Mouse (Mus musculus): ENCODE results near the gene Polr2h. TPM values are rescaled to one million over a fixed set of nuclear protein-coding genes. Genes with fewer than 3 reads are reported as not detected.
A peak's percentile ranks its signal among the peaks of the same experiment; 100 is the strongest.

Polr2h gene
- polyA plus RNA-seq, 1 experiment from 2014 or later = 125 TPM

DNA sequence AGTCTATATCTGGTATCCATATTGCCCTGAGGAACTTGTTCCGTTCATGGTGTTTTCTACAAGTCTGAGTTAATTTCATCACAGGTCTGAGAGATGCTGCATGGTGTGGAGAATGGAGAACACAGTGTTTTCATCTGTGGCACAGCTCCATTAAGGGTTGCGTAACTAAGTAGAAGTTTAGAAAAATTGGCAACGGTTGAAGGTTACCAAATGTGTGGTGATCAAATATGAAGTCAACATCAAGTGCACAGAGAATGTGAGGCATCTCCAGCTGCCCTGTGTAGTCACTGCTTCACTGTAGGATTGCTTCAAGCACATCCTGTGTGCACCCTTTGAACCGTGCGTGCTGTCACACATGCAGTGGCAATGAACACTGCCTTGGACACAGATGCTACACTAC lies 38.6 kb downstream of the Polr2h start:
- Histone ChIP-seq H3K27ac (ENCODE audit: low read depth) (no peak overlapping the region), H3K4me2 (ENCODE audit: low read length) (no peak overlapping the region), H3K36me3 (ENCODE audit: control insufficient read depth, insufficient read depth, low read length) (no peaks in the 10 kb centered on the region), H3K9me3 (ENCODE audit: control insufficient read depth, low read length) (no peaks in the 10 kb centered on the region), H3K4me1 (replicated peaks; ENCODE audit: control insufficient read depth, insufficient read depth, low read length) (no peaks in the 10 kb centered on the region), H3K27me3 (replicated peaks; ENCODE audit: control insufficient read depth, insufficient read depth, low read length) (no peaks in the 10 kb centered on the region), H3K9ac (ENCODE audit: low read length) (no peak overlapping the region), H3K4me3 (ENCODE audit: low read depth, low read length) (no peak overlapping the region)
- DNase-seq (ENCODE audit: low spot score) (no peak), ATAC-seq (replicated peaks; ENCODE audit: low FRiP score, low TSS enrichment, low read depth) (no peak)
- WGBS = 89% methylated on average over 5 of the region's 5 CpGs

DNA sequence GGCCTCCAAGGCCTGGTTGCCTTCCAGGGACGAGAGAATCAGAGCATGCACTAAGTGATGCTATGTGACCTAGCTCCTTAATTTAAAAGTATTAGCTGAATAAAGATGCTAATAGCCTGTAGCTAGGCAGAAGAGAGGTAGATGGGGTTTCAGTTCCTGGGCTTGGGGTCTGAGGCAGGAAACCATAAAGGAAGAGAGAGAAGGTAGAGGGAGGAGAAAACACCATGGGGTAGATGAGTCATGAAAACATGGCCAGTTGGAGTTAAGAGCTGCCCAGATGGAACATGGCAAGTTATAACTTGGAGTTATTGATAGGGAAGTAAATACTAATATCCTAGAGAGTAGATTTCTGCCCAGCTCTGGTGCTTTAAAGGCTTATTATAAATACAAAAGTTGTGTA lies 39.9 kb downstream of the Polr2h start:
- Histone ChIP-seq H3K9me3 (ENCODE audit: control insufficient read depth, low read length) (no peaks in the 10 kb centered on the region), H3K27me3 (replicated peaks; ENCODE audit: control insufficient read depth, insufficient read depth, low read length) (no peaks in the 10 kb centered on the region), H3K4me2 (ENCODE audit: low read length) (no peak overlapping the region), H3K36me3 (ENCODE audit: control insufficient read depth, insufficient read depth, low read length) (no peaks in the 10 kb centered on the region), H3K4me3 (ENCODE audit: low read depth, low read length) (no peak overlapping the region), H3K27ac (ENCODE audit: low read depth) (no peak overlapping the region), H3K9ac (ENCODE audit: low read length) (no peak overlapping the region), H3K4me1 (replicated peaks; ENCODE audit: control insufficient read depth, insufficient read depth, low read length) (no peaks in the 10 kb centered on the region)
- DNase-seq (ENCODE audit: low spot score) (no peak), ATAC-seq (replicated peaks; ENCODE audit: low FRiP score, low TSS enrichment, low read depth) (no peak)
- 73% methylated on average over 1 of the region's 1 CpGs for WGBS

DNA sequence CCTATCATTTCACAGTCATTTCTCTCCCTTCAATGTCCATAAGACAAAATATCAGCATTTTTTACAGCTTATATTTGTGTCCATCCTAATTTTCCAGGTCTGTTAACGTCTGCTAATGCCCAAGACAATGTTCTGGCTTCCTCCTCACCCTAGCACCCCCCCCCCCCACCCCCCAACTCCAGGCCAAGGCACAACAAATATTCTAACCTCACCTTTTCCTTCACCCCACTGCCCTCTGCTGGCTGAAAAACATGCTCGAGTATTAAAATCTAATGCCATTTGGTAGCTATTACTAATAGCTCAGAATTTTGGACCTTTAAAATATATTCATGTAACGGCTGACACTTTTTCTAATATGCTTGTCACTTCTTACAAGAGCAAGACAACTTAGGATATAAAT lies 44.2 kb downstream of the Polr2h start:
- H3K4me1 ChIP-seq (replicated peaks; ENCODE audit: control insufficient read depth, insufficient read depth, low read length) = no peaks in the 10 kb centered on the region
- no peak overlapping the region for H3K27ac ChIP-seq (ENCODE audit: low read depth)
- no peak overlapping the region for H3K4me3 ChIP-seq (ENCODE audit: low read depth, low read length)
- no peak for ATAC-seq (replicated peaks; ENCODE audit: low FRiP score, low TSS enrichment, low read depth)
- WGBS = 11% methylated on average over 3 of the region's 3 CpGs
- H3K4me2 ChIP-seq (ENCODE audit: low read length) = no peak overlapping the region
- no peaks in the 10 kb centered on the region for H3K9me3 ChIP-seq (ENCODE audit: control insufficient read depth, low read length)
- H3K27me3 ChIP-seq (replicated peaks; ENCODE audit: control insufficient read depth, insufficient read depth, low read length) = no peaks in the 10 kb centered on the region
- H3K9ac ChIP-seq (ENCODE audit: low read length) = no peak overlapping the region
- peak; percentile 69 for DNase-seq (ENCODE audit: low spot score)
- no peaks in the 10 kb centered on the region for H3K36me3 ChIP-seq (ENCODE audit: control insufficient read depth, insufficient read depth, low read length)

DNA sequence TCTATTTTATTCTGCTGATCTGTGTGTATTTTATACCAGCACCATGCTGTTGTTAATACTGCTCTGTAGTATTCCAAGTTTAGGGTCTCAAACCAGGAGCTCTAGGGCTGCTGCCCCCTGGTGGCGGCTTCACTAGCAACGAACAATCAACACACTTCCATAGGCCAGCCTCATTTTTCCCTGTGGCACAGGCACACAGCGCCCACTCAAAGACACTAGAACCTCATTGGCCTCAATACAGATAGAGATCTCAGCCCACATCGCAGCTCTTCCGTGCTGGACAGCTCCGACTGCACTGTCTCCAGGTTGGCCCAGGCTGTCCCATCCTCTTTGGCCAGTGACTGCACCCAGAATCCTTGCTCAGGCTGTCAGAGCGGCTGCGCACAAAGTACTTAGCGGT lies 47.8 kb downstream of the Polr2h start:
- ATAC-seq (replicated peaks; ENCODE audit: low FRiP score, low TSS enrichment, low read depth) = no peak
- Histone ChIP-seq H3K4me1 (replicated peaks; ENCODE audit: control insufficient read depth, insufficient read depth, low read length) (no peaks in the 10 kb centered on the region), H3K9ac (ENCODE audit: low read length) (no peak overlapping the region), H3K36me3 (ENCODE audit: control insufficient read depth, insufficient read depth, low read length) (no peaks in the 10 kb centered on the region), H3K27ac (ENCODE audit: low read depth) (no peak overlapping the region), H3K9me3 (ENCODE audit: control insufficient read depth, low read length) (no peaks in the 10 kb centered on the region), H3K4me3 (ENCODE audit: low read depth, low read length) (no peak overlapping the region), H3K4me2 (ENCODE audit: low read length) (no peak overlapping the region), H3K27me3 (replicated peaks; ENCODE audit: control insufficient read depth, insufficient read depth, low read length) (no peaks in the 10 kb centered on the region)
- WGBS = 47% methylated on average over 9 of the region's 9 CpGs
- peak; percentile 73 for DNase-seq (ENCODE audit: low spot score)

Other genes with a start within 250 kb of the Polr2h start
- 98.9 and 99.8 TPM in 2 replicates for gene Eif2b5, start 218.8 kb upstream of the Polr2h start, polyA plus RNA-seq (2014; fragmentation: Nextera tagmentation; extraction: Ambion mirVana)
- 24.6 and 26.1 TPM in 2 replicates for gene Dvl3, start 200.7 kb upstream of the Polr2h start, polyA plus RNA-seq (2014; fragmentation: Nextera tagmentation; extraction: Ambion mirVana)
- gene Ap2m1, start 182.2 kb upstream of the Polr2h start, polyA plus RNA-seq (2014; fragmentation: Nextera tagmentation; extraction: Ambion mirVana) = 630 and 682 TPM in 2 replicates
- gene Abcf3, start 169.1 kb upstream of the Polr2h start, polyA plus RNA-seq (2014; fragmentation: Nextera tagmentation; extraction: Ambion mirVana) = 47.9 and 55.5 TPM in 2 replicates
- 5.3 and 6.2 TPM in 2 replicates for gene Vwa5b2, start 128.2 kb upstream of the Polr2h start, polyA plus RNA-seq (2014; fragmentation: Nextera tagmentation; extraction: Ambion mirVana)
- 42.3 and 43.7 TPM in 2 replicates for gene Eef1akmt4, start 106.1 kb upstream of the Polr2h start, polyA plus RNA-seq (2014; fragmentation: Nextera tagmentation; extraction: Ambion mirVana)
- gene Gm49333, start 106.1 kb upstream of the Polr2h start, polyA plus RNA-seq (2014; fragmentation: Nextera tagmentation; extraction: Ambion mirVana) = not detected in 2 replicates
- gene Alg3, start 105.9 kb upstream of the Polr2h start, polyA plus RNA-seq (2014; fragmentation: Nextera tagmentation; extraction: Ambion mirVana) = 51.3 and 53.6 TPM in 2 replicates
- 1.6 and 1.7 TPM in 2 replicates for gene Camk2n2, start 96.4 kb upstream of the Polr2h start, polyA plus RNA-seq (2014; fragmentation: Nextera tagmentation; extraction: Ambion mirVana)
- gene Ece2, start 87.8 kb upstream of the Polr2h start, polyA plus RNA-seq (2014; fragmentation: Nextera tagmentation; extraction: Ambion mirVana) = 1.0 and 1.2 TPM in 2 replicates
- 291 and 321 TPM in 2 replicates for gene Psmd2, start 66.0 kb upstream of the Polr2h start, polyA plus RNA-seq (2014; fragmentation: Nextera tagmentation; extraction: Ambion mirVana)
- gene Eif4g1, start 49.4 kb upstream of the Polr2h start, polyA plus RNA-seq (2014; fragmentation: Nextera tagmentation; extraction: Ambion mirVana) = 157 and 171 TPM in 2 replicates
- 8.7 and 9.1 TPM in 2 replicates for gene Fam131a, start 24.4 kb upstream of the Polr2h start, polyA plus RNA-seq (2014; fragmentation: Nextera tagmentation; extraction: Ambion mirVana)
- 15.1 and 15.9 TPM in 2 replicates for gene Clcn2, start 81 bp downstream of the Polr2h start, polyA plus RNA-seq (2014; fragmentation: Nextera tagmentation; extraction: Ambion mirVana)
- gene Chrd, start 15.5 kb downstream of the Polr2h start, polyA plus RNA-seq (2014; fragmentation: Nextera tagmentation; extraction: Ambion mirVana) = 3.7 and 4.2 TPM in 2 replicates
- 1.2 and 1.6 TPM in 2 replicates for gene Thpo, start 16.8 kb downstream of the Polr2h start, polyA plus RNA-seq (2014; fragmentation: Nextera tagmentation; extraction: Ambion mirVana)

Data from intestine, embryonic 14.5 days (tissue).